Mouse (Mus musculus) intestine, postnatal 0 days (tissue): ENCODE results near the gene Slc38a6. TPM values are rescaled to one million over a fixed set of nuclear protein-coding genes. Genes with fewer than 3 reads are reported as not detected.

Source experiments
- ATAC-seq: fragments of 200-750 bp; cut with Nextera tagmentation; 2 replicates; pipeline ENCODE4 v1.8.0; 2017; ENCODE audit warnings: mild to moderate bottlenecking, moderate TSS enrichment, moderate library complexity
- H3K27ac ChIP-seq: fragments of 300-500 bp; sonication (generic); 2 replicates; pipeline ENCODE4 v1.5.1; 2014; ENCODE audit warnings: mild to moderate bottlenecking, low read depth, low read length, moderate library complexity
- H3K27me3 ChIP-seq: fragments of 300-500 bp; sonication (generic); replicated peaks from 2 replicates; pipeline ENCODE4 v1.6.1; 2014; ENCODE audit warnings: low read length, mixed read lengths; ENCODE audit not compliant: control insufficient read depth, insufficient read depth
- H3K36me3 ChIP-seq: fragments of 300-500 bp; sonication (generic); 2 replicates; pipeline ENCODE4 v1.6.1; 2014; ENCODE audit warnings: mild to moderate bottlenecking, moderate library complexity; ENCODE audit not compliant: control insufficient read depth, insufficient read depth
- H3K4me1 ChIP-seq: fragments of 300-500 bp; sonication (generic); replicated peaks from 2 replicates; pipeline ENCODE4 v1.6.1; 2014; ENCODE audit warnings: antibody characterized with exemption, low read length, mixed read lengths; ENCODE audit not compliant: control insufficient read depth, insufficient read depth
- H3K4me2 ChIP-seq: fragments of 300-500 bp; sonication (generic); replicated peaks from 2 replicates; pipeline ENCODE4 v1.6.1; 2014; ENCODE audit warnings: low read depth, mild to moderate bottlenecking, moderate library complexity
- H3K4me3 ChIP-seq: fragments of 300-500 bp; sonication (generic); 2 replicates; pipeline ENCODE4 v1.5.1; 2014; ENCODE audit warnings: low read depth, low read length
- H3K9ac ChIP-seq: fragments of 300-500 bp; sonication (generic); 2 replicates; pipeline ENCODE4 v1.6.1; 2014; ENCODE audit warnings: mild to moderate bottlenecking, low read depth, low read length
- H3K9me3 ChIP-seq: fragments of 300-500 bp; sonication (generic); 2 replicates; pipeline ENCODE4 v1.6.1; 2016; ENCODE audit warnings: mixed run types; ENCODE audit not compliant: control insufficient read depth
- CTCF ChIP-seq: sonication (generic); IDR thresholded peaks from 2 replicates; pipeline ENCODE4 v1.5.1; 2016; ENCODE audit warnings: low read depth, mild to moderate bottlenecking, control low read depth, antibody characterized with exemption, moderate library complexity
- WGBS: fragments of 180-500 bp; shearing (Covaris S2); extraction: QIAGEN DNeasy Blood & Tissue Kit; methylation state at CpG from one replicate; pipeline ENCODE4 v1.1.7; 2014; 5-methylcytosine and 5-hydroxymethylcytosine counted together
- polyA plus RNA-seq: library from polyadenylated mRNA; unstranded; fragments of >200 nt; fragmentation: Nextera tagmentation; extraction: Ambion mirVana; gene quantifications from 2 replicates; pipeline ENCODE4 v1.2.1, GENCODE M21; 2015

Slc38a6 gene
- polyA plus RNA-seq, 1 experiment from 2014 or later = 19.2 TPM

- no peaks in the 10 kb centered on the region for H3K4me1 ChIP-seq
- TF ChIP-seq CTCF = no peak
- no peak overlapping the region for H3K4me3 ChIP-seq
- no peaks in the 10 kb centered on the region for H3K27me3 ChIP-seq
- no peak overlapping the region for H3K27ac ChIP-seq
- no peak for ATAC-seq
- no peak overlapping the region for H3K4me2 ChIP-seq
- H3K9ac ChIP-seq = no peak overlapping the region
- H3K36me3 ChIP-seq = no peaks in the 10 kb centered on the region
- 82% methylated on average over 5 of the region's 5 CpGs for WGBS
- H3K9me3 ChIP-seq = no peaks in the 10 kb centered on the region
Observed at GRCm38 (mm10) chr12:73394571-73394970, 108.0 kb downstream of the Slc38a6 start.

- 41% methylated on average over 4 of the region's 4 CpGs for WGBS
- no peaks in the 10 kb centered on the region for H3K9me3 ChIP-seq
- H3K9ac ChIP-seq = no peak overlapping the region
- H3K27me3 ChIP-seq = no peaks in the 10 kb centered on the region
- ATAC-seq = no peak
- no peak overlapping the region for H3K4me2 ChIP-seq
- H3K4me3 ChIP-seq = no peak overlapping the region
- H3K4me1 ChIP-seq = no peaks in the 10 kb centered on the region; the same call in 1 of the 2 replicates
- no peaks in the 10 kb centered on the region for H3K36me3 ChIP-seq
- no peak overlapping the region for H3K27ac ChIP-seq
- TF ChIP-seq CTCF = no peak
Observed at GRCm38 (mm10) chr12:73399426-73399825, 112.8 kb downstream of the Slc38a6 start.

GRCm38 (mm10) chr12:73400481-73401025, 114.0 kb downstream of the Slc38a6 start:
- no peak for ATAC-seq
- 66% methylated on average over 4 of the region's 4 CpGs for WGBS

GRCm38 (mm10) chr12:73401520-73402130, 115.0 kb downstream of the Slc38a6 start:
- no peaks in the 10 kb centered on the region for H3K9me3 ChIP-seq
- no peaks in the 10 kb centered on the region for H3K36me3 ChIP-seq
- no peaks in the 10 kb centered on the region; the same call in 1 of the 2 replicates for H3K4me1 ChIP-seq
- no peak for TF ChIP-seq CTCF
- no peaks in the 10 kb centered on the region for H3K27me3 ChIP-seq
- H3K4me3 ChIP-seq = no peak overlapping the region
- H3K27ac ChIP-seq = no peak overlapping the region
- no peak for ATAC-seq
- H3K4me2 ChIP-seq = no peak overlapping the region
- no peak overlapping the region for H3K9ac ChIP-seq
- 67% methylated on average over 3 of the region's 3 CpGs for WGBS

More at GRCm38 (mm10) chr12:73400481-73401025, 114.0 kb downstream of the Slc38a6 start:
- Histone ChIP-seq H3K36me3 (no peaks in the 10 kb centered on the region), H3K4me1 (no peaks in the 10 kb centered on the region; the same call in 1 of the 2 replicates), H3K27me3 (no peaks in the 10 kb centered on the region), H3K4me3 (no peak overlapping the region), H3K27ac (no peak overlapping the region), H3K4me2 (no peak overlapping the region), H3K9me3 (no peaks in the 10 kb centered on the region), H3K9ac (no peak overlapping the region)
- TF ChIP-seq CTCF = no peak

- Histone ChIP-seq H3K27me3 (no peaks in the 10 kb centered on the region), H3K4me3 (no peak overlapping the region), H3K4me1 (no peaks in the 10 kb centered on the region; the same call in 1 of the 2 replicates), H3K9me3 (no peaks in the 10 kb centered on the region), H3K27ac (no peak overlapping the region), H3K36me3 (no peaks in the 10 kb centered on the region), H3K9ac (no peak overlapping the region), H3K4me2 (no peak overlapping the region)
- no peak for TF ChIP-seq CTCF
- 70% methylated on average over 5 of the region's 5 CpGs for WGBS
- no peak for ATAC-seq
Observed at GRCm38 (mm10) chr12:73402137-73402712, 115.6 kb downstream of the Slc38a6 start.

- H3K36me3 ChIP-seq = no peaks in the 10 kb centered on the region
- no peak for ATAC-seq
- no peaks in the 10 kb centered on the region for H3K27me3 ChIP-seq
- no peaks in the 10 kb centered on the region for H3K9me3 ChIP-seq
- 74% methylated on average over 11 of the region's 11 CpGs for WGBS
- H3K4me2 ChIP-seq = no peak overlapping the region
- no peak overlapping the region for H3K27ac ChIP-seq
- no peak for TF ChIP-seq CTCF
- H3K4me3 ChIP-seq = no peak overlapping the region
- H3K9ac ChIP-seq = no peak overlapping the region
- H3K4me1 ChIP-seq = no peaks in the 10 kb centered on the region; the same call in 1 of the 2 replicates
Observed at GRCm38 (mm10) chr12:73402851-73403665, 116.5 kb downstream of the Slc38a6 start.

Other genes starting within 250 kb of the Slc38a6 start
- gene Six1, start 232.9 kb upstream of the Slc38a6 start, polyA plus RNA-seq = not detected in 2 replicates
- gene Six4, start 173.3 kb upstream of the Slc38a6 start, polyA plus RNA-seq = 0.03 and 0.05 TPM in 2 replicates
- gene Mnat1, start 163.1 kb upstream of the Slc38a6 start, polyA plus RNA-seq = 14.8 and 15.2 TPM in 2 replicates
- 5.3 and 6.6 TPM in 2 replicates for gene Trmt5, start 69 bp upstream of the Slc38a6 start, polyA plus RNA-seq